In genomic region chr10:55537410-55537809, GRCm38 (mm10) we compare ENCODE assay signal across 19 mouse cellular contexts.
A peak's percentile ranks its signal among the peaks of the same experiment; 100 is the strongest.
DNase-seq lines count a peak whose midpoint lies in the region; ATAC-seq and TF ChIP-seq lines count a peak whose summit lies in the region.
"Had no signal": no experiment of that assay in that cellular context is flagged by ENCODE, and none has a peak within 500 bp of the region (broad histone marks: within the 10 kb centered on the region; RNA-seq: fewer than 3 reads in every experiment).

No protein-coding gene starts in this region.

- H3K9me3 ChIP-seq in ES-E14 (ENCODE audit: control insufficient read depth, insufficient read depth, low read depth, low read length): no peaks in the 10 kb centered on the region
- no peaks in the 10 kb centered on the region for H3K9me3 ChIP-seq in heart, embryonic 11.5 days (replicated peaks; ENCODE audit: control insufficient read depth, low read length)
- H3K9me3 ChIP-seq in lung, postnatal 0 days (ENCODE audit: low read length): no peaks in the 10 kb centered on the region
- H3K9me3 ChIP-seq: embryonic facial prominence, embryonic 13.5 days; forebrain, embryonic 13.5 days; forebrain, embryonic 15.5 days had no signal

- no peaks in the 10 kb centered on the region for H3K36me3 ChIP-seq in ES-E14 (ENCODE audit: control insufficient read depth, insufficient read depth, low read length, poor library complexity, severe bottlenecking)
- no peaks in the 10 kb centered on the region for H3K36me3 ChIP-seq in heart, embryonic 11.5 days (ENCODE audit: control insufficient read depth, insufficient read depth, low read length)
- no peaks in the 10 kb centered on the region for H3K36me3 ChIP-seq in lung, postnatal 0 days (ENCODE audit: insufficient read depth, low read length)
- H3K36me3 ChIP-seq: embryonic facial prominence, embryonic 13.5 days; forebrain, embryonic 15.5 days had no signal

- no peaks in the 10 kb centered on the region for H3K27me3 ChIP-seq in heart, embryonic 11.5 days (ENCODE audit: control insufficient read depth, insufficient read depth, low read length)
- H3K27me3 ChIP-seq in lung, postnatal 0 days (replicated peaks; ENCODE audit: insufficient read depth, low read length): no peaks in the 10 kb centered on the region
- H3K27me3 ChIP-seq: embryonic facial prominence, embryonic 13.5 days; forebrain, embryonic 13.5 days; forebrain, embryonic 15.5 days had no signal

- no peak for TF ChIP-seq CTCF in lung, postnatal 0 days (IDR thresholded peaks at IDR 0.05)

- no peaks in the 10 kb centered on the region for H3K4me1 ChIP-seq in ES-E14 (ENCODE audit: control insufficient read depth in 2 of 2, insufficient read depth in 2 of 2, low read length in 2 of 2, poor library complexity in 1 of 2)
- H3K4me1 ChIP-seq in heart, embryonic 11.5 days (ENCODE audit: control insufficient read depth, insufficient read depth, low read length): no peaks in the 10 kb centered on the region
- H3K4me1 ChIP-seq in lung, postnatal 0 days (ENCODE audit: insufficient read depth, low read depth, low read length): no peaks in the 10 kb centered on the region
- H3K4me1 ChIP-seq: embryonic facial prominence, embryonic 13.5 days; forebrain, embryonic 13.5 days; forebrain, embryonic 15.5 days had no signal

- no peak for TF ChIP-seq EP300 in lung, postnatal 0 days (IDR thresholded peaks at IDR 0.05)

- no peak overlapping the region for H3K9ac ChIP-seq in ES-E14 (ENCODE audit: insufficient read depth, low read depth, low read length, poor library complexity, severe bottlenecking)
- no peak overlapping the region for H3K9ac ChIP-seq in heart, embryonic 11.5 days (ENCODE audit: low read depth, low read length)
- no peak overlapping the region for H3K9ac ChIP-seq in lung, postnatal 0 days (replicated peaks; ENCODE audit: low read depth)
- H3K9ac ChIP-seq: embryonic facial prominence, embryonic 13.5 days; forebrain, embryonic 13.5 days; forebrain, embryonic 15.5 days; forebrain, postnatal 0 days had no signal

- DNase-seq in ES-CJ7 (ENCODE audit: low read depth, low spot score) (peak; percentile 61), ES-E14 (ENCODE audit: low read depth, low spot score) (peak; percentile 28), WW6 (ENCODE audit: low read depth, low spot score) (peak; percentile 9)
- DNase-seq in lung, postnatal 0 days (ENCODE audit: low spot score): no peak
- DNase-seq in spleen, postnatal 10 days (ENCODE audit: low spot score in 2 of 2): no peak
- DNase-seq: adrenal gland, adult 8-10 months; adrenal gland, postnatal 14 days; adrenal gland, postnatal 36 days; cerebellum, adult 11-12 months; cerebellum, adult 2 months; cerebellum, adult 9-10 months; cerebellum, postnatal 10 days; cerebellum, postnatal 25 days; forebrain, postnatal 0 days had no signal

- no peak for ATAC-seq in heart, embryonic 11.5 days (replicated peaks; ENCODE audit: insufficient number of reproducible peaks, low FRiP score, low TSS enrichment)
- ATAC-seq in lung, postnatal 0 days: no peak
- ATAC-seq: activated CD4-positive, CD25-positive, alpha-beta regulatory T cell, adult 4 months; forebrain, embryonic 13.5 days; forebrain, embryonic 15.5 days; forebrain, postnatal 0 days had no signal

- H3K4me2 ChIP-seq in heart, embryonic 11.5 days: no peak overlapping the region
- H3K4me2 ChIP-seq in lung, postnatal 0 days (replicated peaks; ENCODE audit: low read depth, low read length): no peak overlapping the region
- H3K4me2 ChIP-seq: embryonic facial prominence, embryonic 13.5 days; forebrain, embryonic 13.5 days; forebrain, embryonic 15.5 days had no signal

- H3K4me3 ChIP-seq in ES-E14 (ENCODE audit: insufficient read depth in 1 of 2, low read depth in 1 of 2, low read length in 2 of 2, poor library complexity in 1 of 2, severe bottlenecking in 1 of 2): no peak overlapping the region
- H3K4me3 ChIP-seq in heart, embryonic 11.5 days (ENCODE audit: low read depth, low read length): no peak overlapping the region
- H3K4me3 ChIP-seq in lung, postnatal 0 days (ENCODE audit: low read depth, low read length): no peak overlapping the region
- H3K4me3 ChIP-seq: embryonic facial prominence, embryonic 13.5 days; forebrain, embryonic 13.5 days; forebrain, embryonic 15.5 days had no signal

- in situ Hi-C loops in ES-E14 (cut with MboI; ENCODE audit: low sequenced_read_pairs in 2 of 2, unreplicated experiment in 2 of 2): no loop called here

- H3K27ac ChIP-seq in ES-E14 (ENCODE audit: insufficient read depth, low read depth, low read length, poor library complexity, severe bottlenecking): no peak overlapping the region
- H3K27ac ChIP-seq in heart, embryonic 11.5 days (ENCODE audit: low read depth, low read length): no peak overlapping the region
- H3K27ac ChIP-seq in lung, postnatal 0 days (ENCODE audit: low read length): no peak overlapping the region
- H3K27ac ChIP-seq: embryonic facial prominence, embryonic 13.5 days; forebrain, embryonic 13.5 days; forebrain, embryonic 15.5 days had no signal

TF ChIP-seq in ES-E14, 5 proteins besides CTCF, POLR2A, EP300 and RAD21:
- TF ChIP-seq HCFC1 (IDR thresholded peaks at IDR 0.05; ENCODE audit: borderline replicate concordance, insufficient read depth, low read length) (no peak), MAFK (IDR thresholded peaks at IDR 0.05; ENCODE audit: insufficient read depth, low read depth, low read length) (no peak), ZNF384 (IDR thresholded peaks at IDR 0.05; ENCODE audit: low read depth, low read length) (no peak), ZC3H11A (IDR thresholded peaks at IDR 0.05; ENCODE audit: borderline replicate concordance, low read depth, low read length) (no peak), CHD2 (IDR thresholded peaks at IDR 0.05; ENCODE audit: low read depth, low read length) (no peak)

Comparison
In these comparisons a context has a peak if more than half of its experiments do, and no peak if none do; other contexts are left out.
1. DNase-seq: peak in ES-CJ7 (single experiment), ES-E14 (single experiment) and WW6 (single experiment); none in lung, postnatal 0 days (single experiment) and spleen, postnatal 10 days (0 of 2).